Mouse (Mus musculus) WW6 (cell line): Measurements from ENCODE around the gene Slc25a38.
"Not testable (repeated sequence)": the region's sequence is repeated elsewhere in the genome, so short reads cannot be mapped to it uniquely, and the experiment has no call there.

Experiments used
- DNase-seq: peaks from one replicate; pipeline ENCODE4 v3.0.0-alpha.2; 2013; ENCODE audit warnings: low read depth, low spot score

Slc25a38 gene

DNA sequence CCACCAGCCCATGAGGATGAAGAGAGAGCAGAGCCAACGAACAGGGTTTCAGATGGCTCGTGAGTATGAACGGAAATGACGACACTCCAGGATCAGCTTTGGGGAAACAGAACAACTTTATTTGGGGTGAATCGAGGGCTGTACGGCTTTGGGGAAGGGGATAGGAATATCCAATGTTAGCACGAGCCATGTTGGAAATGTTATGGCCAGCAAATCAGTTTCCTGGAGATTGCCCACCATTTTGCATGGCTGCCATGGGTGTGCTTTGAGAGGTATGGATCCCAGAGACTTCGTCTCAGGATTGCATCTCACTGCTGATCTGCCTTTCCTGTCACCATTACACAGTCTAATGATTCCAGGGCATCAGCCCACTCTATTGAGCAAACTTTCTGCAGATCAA is 10.9 kb upstream of the Slc25a38 start:
- no peak for DNase-seq

DNA sequence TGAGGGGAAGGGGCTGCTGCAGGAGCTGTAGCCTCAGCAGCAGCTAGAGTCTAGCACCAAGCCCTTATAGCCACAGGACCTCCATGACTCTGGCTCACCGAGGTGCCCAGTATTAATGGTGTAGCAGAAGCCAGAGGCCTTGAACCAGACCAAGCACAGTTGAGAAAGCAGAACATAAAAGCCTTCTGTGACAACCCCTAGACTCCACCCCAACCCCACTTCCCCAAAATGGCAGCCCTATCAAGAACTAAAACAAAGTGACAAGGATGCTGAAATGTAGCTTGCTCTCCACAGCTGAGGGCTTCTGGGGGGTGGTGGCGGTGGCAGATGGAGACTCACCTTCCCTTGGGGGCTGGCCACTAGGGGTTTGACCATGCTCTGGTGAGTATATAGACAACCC is 9.0 kb upstream of the Slc25a38 start:
- DNase-seq = no peak

DNA sequence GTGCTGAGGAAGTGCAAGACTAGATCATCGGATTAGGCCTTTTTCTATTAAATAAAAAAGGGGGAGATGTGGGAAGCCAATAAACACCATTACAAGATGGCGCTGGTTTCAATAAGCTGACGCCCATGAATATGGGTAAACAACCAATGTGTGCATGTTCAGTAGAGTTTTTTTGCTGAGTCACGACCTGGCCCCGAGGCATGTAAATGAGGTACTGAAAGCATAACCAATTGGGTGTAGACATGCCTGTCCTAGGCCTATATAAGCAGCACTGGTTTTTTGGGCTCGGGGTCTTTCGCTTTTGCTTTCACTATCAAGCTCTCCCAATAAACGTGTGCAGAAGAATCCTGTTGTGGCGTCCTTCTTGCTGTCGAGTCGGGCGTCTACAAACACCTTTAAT is 1.2 kb upstream of the Slc25a38 start:
- DNase-seq = not testable (repeated sequence)

DNA sequence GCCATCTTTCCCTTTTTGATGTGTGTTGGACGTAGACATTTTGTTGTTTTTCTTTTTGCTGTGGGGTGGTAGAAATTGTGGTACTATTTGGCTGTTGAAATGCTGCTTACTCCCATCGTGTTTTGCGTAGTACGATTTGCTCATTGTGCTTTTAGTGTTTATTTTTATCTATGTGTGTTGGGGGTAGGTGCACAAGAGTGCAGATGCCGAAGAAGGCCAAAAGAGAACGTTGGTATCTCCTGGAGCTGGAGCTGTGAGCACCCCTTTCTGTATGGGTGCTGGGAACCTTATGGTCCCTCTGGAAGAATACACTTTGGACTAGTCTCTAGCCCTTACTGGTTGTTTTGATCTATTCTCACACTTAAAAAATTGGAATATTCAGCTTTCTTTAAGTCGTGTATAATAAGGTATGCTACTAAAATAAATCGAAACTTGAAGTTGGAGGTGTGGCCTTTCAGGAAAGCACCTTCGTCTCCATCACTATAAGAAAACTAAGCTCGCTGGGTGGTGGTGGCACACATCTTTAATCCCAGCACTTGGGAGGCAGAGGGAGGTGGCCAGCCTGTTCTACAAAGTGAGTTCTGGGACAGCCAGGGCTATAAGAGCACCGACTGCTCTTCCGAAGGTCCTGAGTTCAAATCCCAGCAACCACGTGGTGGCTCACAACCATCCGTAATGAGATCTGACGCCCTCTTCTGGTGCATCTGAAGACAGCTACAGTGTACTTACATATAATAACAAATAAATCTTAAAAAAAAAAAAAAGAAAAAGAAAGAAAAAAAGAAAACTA is 1.2 kb downstream of the Slc25a38 start:
- no peak for DNase-seq

DNA sequence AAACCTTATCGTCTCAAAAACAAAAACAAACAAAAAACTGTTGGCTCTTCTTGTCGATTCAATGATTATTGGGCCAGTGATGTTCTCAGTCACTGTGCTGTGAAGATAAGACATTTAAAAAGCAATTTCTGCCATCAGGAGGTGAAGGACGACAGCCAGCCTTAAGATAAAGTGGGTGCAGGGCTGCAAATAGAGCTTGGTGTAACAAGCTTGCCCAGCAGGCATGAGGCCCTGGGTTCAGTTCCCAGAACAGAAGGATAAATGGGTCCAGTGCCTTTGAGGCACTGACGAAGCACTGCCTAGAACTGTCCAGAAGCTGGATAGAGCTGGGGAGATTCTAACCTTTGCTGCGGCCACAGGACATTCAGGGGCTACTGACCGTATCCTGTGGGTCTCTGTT is 2.3 kb downstream of the Slc25a38 start:
- DNase-seq = no peak

- DNase-seq = no peak
Observed at GRCm38 (mm10) chr9:120113456-120113855, 3.3 kb downstream of the Slc25a38 start.

DNA sequence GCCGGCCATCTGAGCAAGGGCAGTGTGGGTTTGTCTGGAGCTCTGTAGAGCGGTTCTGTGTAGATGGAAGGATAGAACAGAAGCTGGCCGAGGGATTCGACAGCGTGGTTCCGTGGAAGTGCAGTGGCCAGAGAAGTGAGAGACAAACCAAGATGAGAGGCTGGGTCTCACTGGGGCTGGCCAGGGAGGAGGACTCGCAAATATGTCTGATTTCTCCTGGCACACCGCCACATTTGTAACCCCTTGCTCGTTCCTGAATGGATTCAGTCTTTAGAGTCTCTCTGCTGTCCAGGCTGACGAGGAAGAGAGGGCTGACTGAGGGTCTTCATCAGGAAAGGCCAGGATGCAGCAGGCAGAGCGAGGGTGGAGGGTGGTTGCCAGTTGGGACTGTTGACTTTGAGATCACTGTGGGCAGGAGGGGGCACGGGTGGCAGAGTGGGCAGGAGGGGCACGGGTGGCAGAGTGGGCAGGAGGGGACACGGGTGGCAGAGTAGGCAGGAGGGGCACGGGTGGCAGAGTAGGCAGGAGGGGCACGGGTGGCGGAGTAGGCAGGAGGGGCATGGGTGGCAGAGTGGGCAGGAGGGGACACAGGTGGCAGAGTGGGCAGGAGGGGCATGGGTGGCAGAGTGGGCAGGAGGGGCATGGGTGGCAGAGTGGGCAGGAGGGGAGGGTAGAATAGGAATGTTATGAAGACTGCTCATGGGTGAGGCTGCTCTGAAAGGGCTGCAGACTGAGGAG is 4.0 kb downstream of the Slc25a38 start:
- no peak for DNase-seq

GRCm38 (mm10) chr9:120114789-120115151 is 4.6 kb downstream of the Slc25a38 start:
- no peak for DNase-seq

DNA sequence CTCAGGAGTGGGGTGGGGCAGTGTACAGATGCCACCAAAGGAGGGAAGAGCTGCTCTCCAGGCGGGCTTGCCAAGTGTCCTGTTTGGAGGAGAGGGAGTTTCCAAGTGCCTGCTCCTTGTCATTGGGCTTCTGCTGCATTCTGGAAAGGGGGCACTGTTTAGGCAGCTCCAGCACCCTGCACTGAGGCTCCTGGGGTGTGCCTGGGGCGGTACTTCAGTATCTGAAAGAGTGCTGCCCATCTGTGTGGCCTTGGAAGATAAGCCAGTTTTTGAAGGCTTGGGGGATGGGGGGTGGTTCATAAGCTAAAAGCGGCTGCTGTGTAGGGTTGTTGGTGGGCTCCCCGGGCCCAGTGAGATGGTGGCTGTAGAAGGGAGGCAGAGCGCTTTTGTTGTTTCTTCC is 5.4 kb downstream of the Slc25a38 start:
- DNase-seq = no peak

DNA sequence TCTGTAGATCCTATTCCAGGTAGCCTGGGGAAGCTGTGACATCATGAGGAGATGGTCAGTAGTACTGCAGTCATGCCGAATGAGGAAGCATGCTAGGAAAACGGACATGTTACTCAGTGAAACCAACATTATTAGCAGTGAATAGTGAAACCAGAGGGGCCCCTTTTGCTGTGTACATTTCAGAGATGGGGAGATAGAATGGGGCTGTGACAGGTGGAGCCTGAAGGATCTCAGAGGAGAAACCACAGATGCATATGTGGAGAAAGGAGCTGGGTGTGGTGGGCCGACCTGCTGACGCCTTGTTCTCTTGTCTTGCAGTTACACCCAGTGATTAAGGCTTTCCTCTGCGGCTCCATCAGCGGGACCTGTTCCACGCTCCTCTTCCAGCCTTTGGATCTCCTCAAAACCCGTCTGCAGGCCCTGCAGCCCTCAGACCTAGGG is 6.0 kb downstream of the Slc25a38 start:
- no peak for DNase-seq

DNA sequence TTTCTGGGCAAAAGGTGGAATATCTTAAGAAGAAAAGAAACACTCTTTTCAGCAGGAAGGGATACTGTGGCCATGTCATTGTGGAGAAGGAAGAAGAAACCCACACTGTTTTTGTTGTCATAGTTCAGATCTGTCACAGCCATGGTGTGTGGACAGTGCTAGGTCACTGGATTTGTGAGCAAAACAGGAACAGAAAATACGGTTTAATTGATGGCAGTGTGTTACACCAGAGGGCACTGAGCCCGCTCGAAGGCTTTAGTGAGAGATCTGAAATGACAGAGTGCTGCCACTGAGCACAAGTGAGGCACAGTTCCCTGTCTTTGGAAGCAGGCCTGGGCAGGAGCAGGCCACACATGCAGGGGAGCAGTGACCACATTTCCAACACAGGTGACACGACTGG is 8.0 kb downstream of the Slc25a38 start:
- DNase-seq = no peak

GRCm38 (mm10) chr9:120120503-120120902 is 10.3 kb downstream of the Slc25a38 start:
- no peak for DNase-seq

DNA sequence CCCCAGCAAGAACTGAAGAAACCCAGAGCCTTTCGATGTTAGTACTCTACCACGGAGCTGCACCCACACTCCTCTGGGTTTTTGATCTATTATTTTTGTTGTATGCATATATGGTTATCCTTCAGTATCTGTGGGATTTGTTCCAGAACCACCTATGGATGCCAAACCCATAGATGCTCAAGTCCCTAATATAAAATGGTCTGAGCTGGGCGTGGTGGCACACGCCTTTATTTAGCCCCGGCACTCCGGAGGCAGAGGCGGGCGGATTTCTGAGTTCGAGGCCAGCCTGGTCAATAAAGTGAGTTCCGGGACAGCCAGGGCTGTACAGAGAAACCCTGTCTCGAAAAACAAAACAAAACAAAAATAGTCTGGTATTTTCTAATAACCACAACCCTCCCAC is 16.7 kb downstream of the Slc25a38 start:
- DNase-seq = no peak

DNA sequence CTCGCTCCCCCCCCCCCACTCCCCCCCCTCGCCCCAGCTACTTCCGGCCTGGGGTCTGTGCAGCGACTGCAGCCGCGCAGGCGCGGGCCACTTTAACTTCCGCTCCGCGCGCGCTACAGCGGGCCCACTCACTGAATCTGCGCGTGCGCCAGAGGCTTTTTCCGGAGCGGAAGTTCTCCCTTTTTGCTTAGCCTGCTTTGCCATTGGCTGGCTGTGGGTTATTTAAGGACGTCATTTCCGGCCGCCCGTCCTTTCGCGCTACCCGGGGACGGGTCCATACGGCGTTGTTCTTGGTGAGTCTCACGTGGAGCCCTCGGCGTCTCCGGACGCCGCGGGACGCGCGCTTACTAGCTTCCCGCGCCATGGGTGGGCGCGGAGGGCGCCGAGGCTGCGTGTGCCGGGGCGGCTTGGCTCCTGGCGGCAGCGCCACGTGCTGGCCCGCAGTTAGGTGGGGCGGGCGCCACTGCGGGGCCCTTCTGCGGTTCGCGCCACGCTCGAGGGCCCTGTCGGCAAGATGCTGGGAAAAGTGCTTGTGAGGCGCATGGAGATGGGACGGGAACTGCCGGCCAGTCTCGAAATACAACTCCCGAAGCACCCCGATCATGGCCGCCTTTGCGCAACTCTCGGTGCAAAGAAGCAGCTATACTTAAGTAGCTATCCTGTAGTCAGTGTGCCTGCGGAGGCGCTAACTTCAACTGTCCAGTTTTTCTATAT is 17.5 kb downstream of the Slc25a38 start, which contains the start of gene Rpsa:
Rpsa (plus strand) TSS at position 152 of the 714 bp plus-strand sequence.
- DNase-seq = peak; percentile 87

- DNase-seq = no peak
Observed at GRCm38 (mm10) chr9:120129276-120129675, 19.1 kb downstream of the Slc25a38 start.

- no peak for DNase-seq
Observed at GRCm38 (mm10) chr9:120131784-120132288, 21.7 kb downstream of the Slc25a38 start.

- DNase-seq = no peak
Observed at GRCm38 (mm10) chr9:120132980-120133754, 23.0 kb downstream of the Slc25a38 start.

GRCm38 (mm10) chr9:120133755-120134475 is 23.7 kb downstream of the Slc25a38 start:
- DNase-seq = no peak

DNA sequence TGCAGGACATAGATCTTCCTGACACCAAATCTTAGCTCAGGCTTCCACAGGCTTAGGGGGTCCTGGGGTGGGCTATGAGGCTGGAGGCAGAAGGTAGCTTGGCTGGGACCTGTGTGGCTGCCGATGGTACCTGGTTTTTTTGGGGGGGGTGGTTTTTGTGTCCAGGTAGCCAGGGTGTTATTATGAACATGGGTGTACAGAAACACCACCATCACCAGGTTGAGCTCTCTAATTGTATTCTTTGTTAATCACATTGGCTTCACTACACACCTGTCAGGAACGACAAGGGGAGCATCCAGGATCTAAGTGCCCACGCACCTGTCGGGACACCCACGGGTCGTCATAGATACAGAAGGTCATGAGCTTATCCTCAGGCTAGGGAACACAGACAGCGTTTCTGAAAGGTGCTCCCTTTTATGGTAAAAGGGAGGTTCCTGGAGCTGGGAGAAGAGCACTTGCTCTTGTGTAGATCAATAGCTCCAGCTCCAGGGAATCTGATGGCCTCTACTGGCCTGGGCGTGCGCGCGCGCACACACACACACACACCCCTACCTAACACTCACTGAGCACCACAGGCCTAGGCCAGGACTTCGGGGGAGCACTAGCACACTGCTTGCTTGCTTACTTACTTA is 24.5 kb downstream of the Slc25a38 start:
- DNase-seq = no peak

GRCm38 (mm10) chr9:120135454-120135853 is 25.3 kb downstream of the Slc25a38 start:
- no peak for DNase-seq
